Mouse (Mus musculus) gastrocnemius, postnatal 14 days (tissue): Measurements from ENCODE around the gene Ntpcr. TPM values are rescaled to one million over a fixed set of nuclear protein-coding genes. Genes with fewer than 3 reads are reported as not detected.

Experiments
- DNase-seq: peaks from one replicate; pipeline ENCODE4 v3.0.0; 2021; ENCODE audit warnings: mixed read lengths
- intact Hi-C: fragments of 180-260 bp; cut with DNase I; formaldehyde crosslinking; loops from one replicate; pipeline ENCODE4 v1.15.1; 2025; ENCODE audit warnings: low total_unique reads
- total RNA-seq, 2 experiments: library from RNA; stranded (reverse); gene quantifications; 2 replicates each; pipeline ENCODE4 v1.2.3; 2021

Gene Ntpcr
- total RNA-seq, 2 experiments from 2014 or later: 11.9 to 14.3 TPM

- intact Hi-C loops: no loop called here
- DNase-seq: no peak
Observed at GRCm38 (mm10) chr8:125763066-125763786, 33.5 kb downstream of the Ntpcr start.

DNA sequence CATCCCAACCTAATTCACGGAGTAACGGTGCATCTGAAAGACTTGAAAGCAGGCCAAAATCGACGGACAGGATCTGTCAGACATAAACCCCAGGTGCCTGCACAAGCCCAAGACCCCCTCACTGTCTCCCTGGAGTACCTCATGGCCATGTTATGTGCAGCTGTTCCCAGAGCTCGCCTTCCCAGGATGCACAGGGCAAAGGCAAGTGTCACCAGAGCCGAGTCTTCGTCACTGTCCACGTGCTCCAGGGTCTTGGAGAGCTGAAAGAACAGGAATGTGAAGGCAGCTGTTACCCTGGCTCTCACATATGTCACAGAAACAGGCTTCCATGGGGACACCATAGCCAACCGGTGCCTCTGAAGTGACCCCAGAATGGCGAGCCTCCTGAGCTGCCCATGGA is 38.3 kb downstream of the Ntpcr start:
- intact Hi-C loops: no loop called here
- DNase-seq: no peak

DNA sequence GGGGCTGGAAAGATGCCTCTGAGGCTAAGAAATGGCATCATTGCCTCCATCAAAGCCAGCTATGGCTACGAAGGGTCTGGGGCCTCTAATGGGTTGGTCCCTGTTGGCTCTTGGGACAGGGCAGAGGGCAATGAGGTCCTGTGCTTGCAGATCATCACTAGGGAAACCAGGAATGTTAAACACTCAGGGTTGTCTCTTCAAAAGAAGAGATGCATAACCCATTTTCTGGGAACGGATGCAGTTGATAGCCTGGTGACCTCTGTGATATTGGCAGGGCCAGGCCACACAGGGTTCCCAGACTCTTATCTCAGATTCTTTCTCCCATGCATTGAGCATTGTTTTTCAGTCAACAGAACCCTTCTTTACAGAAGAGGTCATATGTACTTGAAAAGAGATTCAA is 42.5 kb downstream of the Ntpcr start:
- intact Hi-C loops: no loop called here
- DNase-seq: no peak

GRCm38 (mm10) chr8:125773281-125773803 is 43.6 kb downstream of the Ntpcr start:
- intact Hi-C loops: no loop called here

DNA sequence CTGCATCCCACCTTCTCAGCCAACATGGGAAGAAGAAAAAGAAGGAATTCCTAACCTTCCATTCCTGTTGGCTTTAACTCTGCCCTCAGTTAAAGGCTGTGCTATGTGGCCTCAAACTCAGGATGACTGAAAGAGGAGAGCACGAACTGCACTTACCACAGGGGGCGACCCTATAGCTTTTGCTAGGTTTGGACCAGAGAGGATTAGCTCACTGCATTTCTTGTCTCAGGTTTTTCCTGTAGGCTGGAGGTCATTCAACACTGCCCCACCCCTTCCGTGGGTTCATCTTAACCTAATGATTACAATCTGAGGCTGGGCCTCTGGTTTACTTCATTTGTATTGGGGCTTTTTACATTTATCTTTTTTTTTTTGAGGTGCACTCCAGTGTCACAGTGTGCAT is 45.3 kb downstream of the Ntpcr start:
- no peak for DNase-seq
- intact Hi-C loops: no loop called here

More at GRCm38 (mm10) chr8:125773281-125773803, 43.6 kb downstream of the Ntpcr start:
- no peak for DNase-seq

DNA sequence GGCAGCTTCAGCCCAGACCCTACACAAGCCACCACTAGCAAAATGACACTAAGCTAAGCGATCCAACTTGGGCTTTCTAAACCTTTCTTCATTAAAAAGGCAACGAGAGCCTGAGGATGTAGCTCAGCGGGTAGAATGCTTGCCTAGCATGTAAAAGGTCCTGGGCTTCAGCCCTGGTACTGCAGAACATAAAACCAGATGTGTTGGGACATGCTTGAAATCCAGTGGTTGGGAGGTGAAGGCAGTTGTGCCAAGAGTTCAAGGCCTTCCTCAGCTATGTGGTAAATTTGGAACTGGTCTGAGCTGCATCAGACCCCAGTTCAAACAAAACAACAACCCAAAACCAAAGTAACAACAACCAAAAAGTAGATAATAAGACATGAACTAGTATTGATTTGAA is 46.6 kb downstream of the Ntpcr start:
- intact Hi-C loops: no loop called here
- no peak for DNase-seq

- no peak for DNase-seq
- intact Hi-C loops: no loop called here
Observed at GRCm38 (mm10) chr8:125776800-125777199, 47.0 kb downstream of the Ntpcr start.

DNA sequence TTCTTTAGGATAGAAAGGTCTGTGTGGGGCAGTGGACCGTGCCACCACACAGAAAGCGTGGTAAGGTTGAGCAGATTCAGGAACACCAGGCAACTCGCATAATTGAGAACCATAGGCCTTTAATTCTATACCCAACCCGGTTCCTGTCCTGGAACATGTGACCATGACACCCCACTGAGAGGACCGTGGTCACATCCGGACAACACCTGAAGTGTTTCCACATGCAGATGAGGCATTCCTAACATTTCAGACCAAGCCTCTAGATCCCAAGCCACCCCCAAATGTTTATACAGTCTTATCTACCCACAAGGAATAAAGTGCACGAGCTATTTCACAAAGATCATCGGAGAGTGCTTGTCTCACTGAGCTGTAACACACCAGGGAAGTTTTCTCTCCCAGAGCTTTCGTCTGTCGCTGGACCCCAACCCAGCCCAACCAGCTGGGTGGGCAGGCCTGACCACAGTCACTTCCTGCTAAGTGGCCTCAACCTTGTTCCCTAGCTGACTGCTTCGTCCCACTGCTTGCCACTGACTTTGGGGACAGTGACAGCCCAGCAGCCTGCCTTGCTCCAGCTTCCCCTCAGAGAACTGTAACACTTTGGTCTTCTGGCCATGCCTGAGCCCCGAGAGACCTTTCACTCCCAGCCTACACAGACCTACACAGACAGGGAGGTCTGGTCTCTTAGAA is 47.9 kb downstream of the Ntpcr start:
- intact Hi-C loops: no loop called here

GRCm38 (mm10) chr8:125778919-125779318 is 49.2 kb downstream of the Ntpcr start:
- DNase-seq: no peak
- intact Hi-C loops: no loop called here

More for the DNA sequence above, 47.9 kb downstream of the Ntpcr start:
- no peak for DNase-seq

- intact Hi-C loops: no loop called here
- no peak for DNase-seq
Observed at GRCm38 (mm10) chr8:125779656-125780055, 49.9 kb downstream of the Ntpcr start.

GRCm38 (mm10) chr8:125782161-125782560 is 52.4 kb downstream of the Ntpcr start:
- intact Hi-C loops: no loop called here
- DNase-seq: no peak

GRCm38 (mm10) chr8:125786886-125787285 is 57.1 kb downstream of the Ntpcr start:
- intact Hi-C loops: no loop called here
- DNase-seq: no peak

- intact Hi-C loops: no loop called here
- no peak for DNase-seq
Observed at GRCm38 (mm10) chr8:125792816-125793455, 63.2 kb downstream of the Ntpcr start.

DNA sequence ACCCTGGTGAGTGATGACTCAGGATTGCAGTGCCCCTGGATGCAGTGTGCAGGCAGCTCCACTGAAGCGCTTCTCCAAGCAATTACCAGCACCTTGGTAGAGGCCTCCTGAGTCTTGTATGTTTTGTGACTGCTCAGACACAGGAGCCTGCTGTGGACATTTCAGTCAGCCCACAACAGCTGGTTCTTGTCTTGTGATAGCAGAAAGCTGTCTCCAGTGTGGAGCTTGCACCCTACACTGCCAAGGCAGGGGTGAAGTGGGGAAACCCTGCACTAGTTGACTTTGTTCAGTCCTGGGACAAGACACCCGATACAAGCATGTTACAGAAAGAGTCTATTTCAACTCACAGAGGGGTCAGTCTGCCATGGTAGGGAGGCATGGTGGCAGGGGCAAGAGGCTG is 65.6 kb downstream of the Ntpcr start:
- DNase-seq: no peak
- intact Hi-C loops: no loop called here

GRCm38 (mm10) chr8:125796970-125797369 is 67.2 kb downstream of the Ntpcr start:
- no peak for DNase-seq
- intact Hi-C loops: no loop called here

Other genes with a start within 250 kb of the Ntpcr start
- gene Sipa1l2, start 160.2 kb upstream of the Ntpcr start, total RNA-seq: 10 to 100 TPM in 1 of 2 experiments, 1 to 10 TPM in 1; 8.8 to 10.1 TPM
- 1 to 10 TPM; 3.1 TPM for gene Map10, start 60.1 kb upstream of the Ntpcr start, total RNA-seq
- under 1 TPM; 0.23 to 0.35 TPM for gene Pcnx2, start 168.4 kb downstream of the Ntpcr start, total RNA-seq
- under 1 TPM; 0.07 to 0.18 TPM for gene Map3k21, start 180.5 kb downstream of the Ntpcr start, total RNA-seq